13 mouse cellular contexts compared by ENCODE assay signal in the genomic region with DNA sequence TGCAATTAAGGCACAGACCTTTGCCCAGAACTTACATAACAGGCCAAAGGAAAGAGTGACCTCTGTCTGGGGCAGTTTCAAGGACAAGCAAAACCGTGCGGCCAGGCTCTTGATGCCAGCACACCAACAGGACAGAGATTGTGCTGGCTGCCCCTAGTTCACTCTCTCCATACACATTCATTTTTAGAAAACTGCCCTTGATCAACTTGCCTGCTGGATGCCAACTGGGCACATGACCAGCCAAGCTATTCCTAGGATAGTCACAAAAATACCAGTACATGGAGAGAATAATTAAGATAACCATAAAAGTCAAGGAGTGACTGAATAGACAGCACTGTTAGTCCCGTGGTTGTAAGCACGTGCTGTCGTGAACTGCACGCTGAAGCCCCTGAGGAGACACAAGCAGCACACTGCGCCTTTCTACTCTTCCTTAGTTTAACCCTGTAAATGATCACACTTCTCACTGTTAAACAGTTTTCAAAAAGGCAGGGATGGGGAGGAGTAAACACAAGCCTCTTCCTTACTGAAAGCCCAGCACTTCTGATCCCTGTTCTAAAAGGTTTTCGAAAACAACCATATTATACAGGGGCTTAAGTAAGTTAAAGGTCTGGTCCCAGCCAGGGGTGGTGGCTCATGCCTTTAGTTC.
DNase-seq lines count a peak whose midpoint lies in the region; ATAC-seq lines count a peak whose summit lies in the region.
"Had no signal": no experiment of that assay in that cellular context is flagged by ENCODE, and none has a peak within 500 bp of the region (broad histone marks: within the 10 kb centered on the region; RNA-seq: fewer than 3 reads in every experiment).

No protein-coding gene starts in this region.

- no peaks in the 10 kb centered on the region for H3K27me3 ChIP-seq in midbrain, embryonic 10.5 days (ENCODE audit: low read depth, poor library complexity, severe bottlenecking)
- H3K27me3 ChIP-seq in midbrain, embryonic 16.5 days (ENCODE audit: control insufficient read depth, insufficient read depth, low read depth, low read length): no peaks in the 10 kb centered on the region
- H3K27me3 ChIP-seq: hindbrain, embryonic 15.5 days had no signal

- 90% methylated on average over 8 of the region's 8 CpGs for WGBS in midbrain, embryonic 10.5 days
- whole genome bisulfite sequencing in midbrain, embryonic 16.5 days: 76% methylated on average over 8 of the region's 8 CpGs

- no peaks in the 10 kb centered on the region for H3K4me1 ChIP-seq in midbrain, embryonic 10.5 days
- H3K4me1 ChIP-seq in midbrain, embryonic 16.5 days (ENCODE audit: control insufficient read depth, insufficient read depth, low read length): no peaks in the 10 kb centered on the region

- peaks cover 5% of the 10 kb centered on the region; the same call in 1 of the 2 replicates for H3K36me3 ChIP-seq in midbrain, embryonic 10.5 days
- no peaks in the 10 kb centered on the region; the same call in 1 of the 2 replicates for H3K36me3 ChIP-seq in midbrain, embryonic 16.5 days (ENCODE audit: control insufficient read depth, insufficient read depth, low read length)

- H3K4me3 ChIP-seq in midbrain, embryonic 10.5 days: no peak overlapping the region
- no peak overlapping the region for H3K4me3 ChIP-seq in midbrain, embryonic 16.5 days (ENCODE audit: low read depth, low read length)
- H3K4me3 ChIP-seq: hindbrain, embryonic 15.5 days had no signal

- no peak overlapping the region for H3K9ac ChIP-seq in midbrain, embryonic 16.5 days (ENCODE audit: low read depth, low read length)
- H3K9ac ChIP-seq: hindbrain, embryonic 15.5 days had no signal

- no peak overlapping the region for H3K27ac ChIP-seq in midbrain, embryonic 10.5 days (replicated peaks)
- no peak overlapping the region for H3K27ac ChIP-seq in midbrain, embryonic 16.5 days (ENCODE audit: low read length)
- H3K27ac ChIP-seq: hindbrain, embryonic 15.5 days had no signal

- no peak overlapping the region for H3K4me2 ChIP-seq in midbrain, embryonic 16.5 days (ENCODE audit: low read length)
- H3K4me2 ChIP-seq: hindbrain, embryonic 15.5 days had no signal

- DNase-seq in adrenal gland, adult (ENCODE audit: inconsistent age in 2 of 2, low spot score in 1 of 2): peak; percentile 58 to 80
- DNase-seq in adrenal gland, postnatal 4 days (ENCODE audit: low spot score in 2 of 2): no peak
- DNase-seq in ovary, postnatal 36 days (ENCODE audit: low spot score): peak; percentile 37
- DNase-seq in ovary, postnatal 14 days (ENCODE audit: low spot score): no peak
- DNase-seq in heart, postnatal 10 days: peak; percentile 77 to 85
- no peak for DNase-seq in midbrain, embryonic 10.5 days (ENCODE audit: low spot score)
- no peak for DNase-seq in frontal cortex, postnatal 25 days (ENCODE audit: low spot score in 2 of 2)
- DNase-seq: left cerebral cortex, postnatal 4 days; lung, adult 18-20 months; retina, postnatal 1 day; thymus, postnatal 4 days had no signal

- no peak for ATAC-seq in midbrain, embryonic 16.5 days

- no peaks in the 10 kb centered on the region for H3K9me3 ChIP-seq in midbrain, embryonic 10.5 days (replicated peaks)
- H3K9me3 ChIP-seq in midbrain, embryonic 16.5 days (replicated peaks; ENCODE audit: control insufficient read depth, low read length, poor library complexity, severe bottlenecking): no peaks in the 10 kb centered on the region
- H3K9me3 ChIP-seq: hindbrain, embryonic 15.5 days had no signal

- intact Hi-C loops in heart, postnatal 10 days (cut with DNase I): loop anchor here (2.0 kb wide), 1 partner anchor 48 kb away; no protein-coding TSS in a partner anchor

Comparison
In these comparisons a context has a peak if more than half of its experiments do, and no peak if none do; other contexts are left out.
1. DNase-seq: peak in adrenal gland, adult (2 of 2), ovary, postnatal 36 days (single experiment) and heart, postnatal 10 days (2 of 2); none in adrenal gland, postnatal 4 days (0 of 2), ovary, postnatal 14 days (single experiment), midbrain, embryonic 10.5 days (single experiment) and frontal cortex, postnatal 25 days (0 of 2).